Mouse (Mus musculus) urinary bladder, postnatal 25 days (tissue): Measurements from ENCODE around the gene Slc25a1.

Experiments
- DNase-seq: peaks from one replicate; pipeline ENCODE4 v3.0.0; 2022; ENCODE audit warnings: low spot score

The Slc25a1 gene

DNA sequence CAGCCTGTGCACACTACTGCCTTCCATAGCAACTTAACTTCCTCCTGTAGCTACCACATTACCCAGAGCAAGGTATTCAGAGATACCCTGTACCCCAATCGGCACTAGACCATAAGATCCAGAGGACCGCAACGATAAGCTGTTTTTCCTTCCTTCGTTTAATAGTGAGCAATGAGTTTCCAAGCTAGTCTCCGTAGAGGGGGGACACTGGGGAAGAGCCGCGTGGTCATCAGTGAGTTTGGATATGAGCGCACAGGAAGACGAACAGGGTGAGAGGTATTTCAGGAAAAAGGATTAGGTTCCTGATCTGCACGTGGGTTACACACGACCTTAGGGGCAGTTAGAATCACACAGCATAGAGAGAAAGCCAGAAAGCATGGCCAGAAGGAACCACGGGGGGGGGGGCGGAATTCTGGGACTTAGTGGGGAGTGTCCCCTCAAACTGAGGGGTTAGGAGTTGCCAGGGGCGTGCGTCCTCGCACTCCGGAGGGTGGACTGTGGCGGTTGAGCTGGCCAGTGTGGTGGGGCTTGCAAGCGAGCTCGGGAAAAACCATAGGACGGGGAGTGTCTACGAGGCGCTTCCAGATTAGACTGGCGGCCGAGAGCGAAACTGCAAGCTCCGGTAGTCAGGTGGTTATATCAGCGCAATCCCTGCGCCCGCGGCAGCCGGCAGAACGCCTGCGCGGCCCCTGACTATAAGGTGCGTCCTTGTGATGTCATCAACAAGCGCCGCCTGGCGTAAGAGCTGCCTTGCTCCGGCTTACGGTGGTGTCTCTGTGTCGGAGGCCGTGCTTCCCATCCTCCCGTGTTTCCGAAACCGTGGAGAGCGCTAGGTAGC lies 6.5 kb downstream of the Slc25a1 start:
- DNase-seq: peak; percentile 94

DNA sequence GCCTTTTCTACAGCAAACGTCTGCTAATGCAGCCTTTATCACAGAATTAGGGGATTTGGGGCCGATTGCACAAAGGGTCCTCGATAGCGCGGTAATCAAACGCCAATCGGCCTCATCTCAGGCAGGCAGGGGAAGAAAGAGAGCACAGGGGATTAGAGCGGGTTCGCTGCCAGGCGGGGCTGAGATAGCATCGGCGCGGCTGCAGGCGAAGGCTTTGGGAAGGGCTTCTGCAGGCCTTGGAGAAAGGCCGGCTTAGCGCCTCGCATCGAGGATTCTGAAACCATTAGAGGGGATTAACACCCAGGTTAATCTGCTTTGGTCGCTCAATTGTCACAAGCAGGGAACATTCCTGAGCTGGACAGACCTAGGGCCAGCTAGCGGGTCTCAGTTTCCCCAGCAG lies 7.4 kb downstream of the Slc25a1 start:
- DNase-seq: no peak

DNA sequence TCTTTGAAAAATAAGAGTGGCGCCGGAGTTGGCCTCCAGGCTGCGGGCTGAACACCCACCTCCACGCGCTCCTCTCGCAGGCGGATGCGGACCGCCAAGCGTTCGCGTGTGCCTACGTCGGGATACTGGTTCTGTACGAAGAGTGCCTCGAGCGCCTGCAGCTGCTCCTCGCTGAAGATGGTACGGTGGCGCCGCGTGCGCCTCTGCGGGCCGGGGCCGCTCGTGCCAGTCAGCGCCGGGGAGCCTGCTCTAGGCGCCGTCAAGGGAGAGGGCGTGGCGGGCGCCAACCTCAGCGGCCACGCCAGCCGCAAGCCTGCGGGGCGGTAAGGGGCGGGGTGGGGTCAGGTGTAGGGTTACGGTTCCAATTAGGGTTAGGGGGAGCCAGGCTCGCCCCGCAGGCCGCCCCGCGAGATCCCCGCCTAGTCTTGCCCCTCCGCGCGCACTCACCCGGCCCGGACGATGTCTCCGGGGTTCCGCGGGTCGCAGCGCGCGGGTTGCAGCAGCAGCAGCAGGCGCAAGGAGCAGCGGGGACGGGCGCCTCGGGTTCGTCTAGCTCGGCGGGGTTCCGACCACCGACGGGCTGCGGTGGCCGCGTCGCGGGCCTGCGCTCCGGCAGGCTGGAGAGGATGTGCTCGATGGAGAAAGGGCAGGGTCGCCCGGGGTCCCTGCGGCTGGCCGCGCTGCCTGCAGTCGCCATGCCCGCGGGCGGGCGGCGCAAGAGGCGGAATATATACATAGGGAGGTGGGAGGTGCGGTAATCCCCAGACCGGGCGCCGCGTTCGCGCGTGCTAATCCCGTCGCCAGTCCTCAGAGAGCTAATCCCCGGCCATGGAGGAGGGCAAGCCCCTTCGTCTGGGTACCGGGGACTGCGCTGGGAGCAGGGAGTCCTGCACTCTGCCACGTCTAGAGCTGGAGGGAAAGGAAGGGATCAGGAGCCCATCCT lies 13.4 kb downstream of the Slc25a1 start, which contains the start of gene Gsc2:
Gsc2 (minus strand) TSS at position 753 of the 943 bp plus-strand sequence.
- DNase-seq: peak; percentile 19

DNA sequence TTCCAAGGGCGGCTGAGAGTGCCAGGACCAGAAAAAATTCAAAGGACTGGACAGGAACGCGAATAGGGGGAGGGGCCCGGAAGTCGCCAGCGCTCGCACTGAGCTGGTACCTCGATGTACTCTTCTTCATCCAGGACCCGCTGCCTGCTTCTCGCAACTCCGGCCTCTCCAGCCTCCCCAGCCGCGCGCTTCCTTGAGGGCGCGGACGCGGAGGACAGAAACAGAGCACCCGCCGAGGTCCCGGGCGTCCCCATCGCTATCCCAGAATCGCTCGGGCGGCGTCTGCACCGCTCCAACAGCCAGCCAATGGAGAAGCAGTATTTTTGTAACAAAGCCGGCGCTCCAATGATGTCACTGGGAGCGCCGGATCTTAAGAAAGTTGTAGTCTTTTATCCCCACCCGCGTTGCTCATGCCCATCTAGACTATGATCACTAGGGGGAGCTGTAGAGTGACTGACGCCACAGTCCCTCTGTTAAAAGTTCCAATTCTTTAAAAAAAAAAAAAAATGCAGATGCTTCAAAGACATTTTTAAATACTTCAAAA lies 16.9 kb downstream of the Slc25a1 start, which contains the start of gene Ess2:
Ess2 (minus strand) TSS at position 297 of the 544 bp plus-strand sequence.
- peak; percentile 70 for DNase-seq

GRCm38 (mm10) chr16:17898462-17898861 lies 29.6 kb downstream of the Slc25a1 start, which contains the start of the genes Dgcr2 and Tssk2:
Dgcr2 (minus strand) TSS chr16:17898562.
Tssk2 (plus strand) TSS chr16:17898637.
- DNase-seq: no peak

DNA sequence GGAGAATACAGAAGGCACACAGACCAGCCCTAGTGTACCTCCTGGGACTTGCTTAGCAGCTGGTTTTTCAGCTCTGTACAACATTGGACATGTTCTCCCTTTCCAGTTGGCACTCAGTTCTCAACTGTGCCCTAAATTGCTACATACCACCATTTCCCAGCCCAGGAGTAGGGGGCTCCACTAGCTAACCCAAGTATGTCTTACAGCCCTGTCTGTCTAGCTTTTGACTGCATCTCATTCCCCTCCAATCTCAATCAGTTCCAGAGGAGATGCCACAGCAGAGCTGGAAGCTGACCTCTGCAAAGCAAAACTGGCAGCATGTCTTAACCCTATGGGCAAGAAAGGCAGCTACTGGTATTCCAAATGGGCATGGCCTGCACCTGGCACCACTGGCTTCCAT lies 31.9 kb downstream of the Slc25a1 start:
- DNase-seq: no peak

GRCm38 (mm10) chr16:17893923-17894322 lies 34.1 kb downstream of the Slc25a1 start, which contains the start of gene Tssk1:
Tssk1 (plus strand) TSS chr16:17894223.
- no peak for DNase-seq

DNA sequence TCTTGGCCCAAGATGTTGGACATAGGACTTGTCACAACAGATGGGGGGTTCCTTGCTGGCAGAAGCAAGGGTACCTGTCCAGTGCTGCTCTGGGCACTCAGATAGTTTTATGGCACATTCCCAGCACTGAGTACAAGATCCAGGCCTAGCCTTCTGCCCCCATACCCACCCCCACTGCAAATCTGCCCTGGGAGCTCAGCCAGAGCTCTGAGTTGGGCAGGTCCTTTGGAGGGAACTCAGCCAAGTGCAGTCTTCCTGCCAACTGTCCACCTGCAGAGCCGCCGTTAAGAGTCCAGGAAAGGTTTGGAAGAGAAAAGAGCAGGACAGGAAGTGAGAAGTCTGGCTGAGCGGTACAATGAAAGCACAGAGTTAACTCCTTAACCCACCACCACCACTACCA lies 35.4 kb downstream of the Slc25a1 start:
- DNase-seq: no peak

- DNase-seq: peak; percentile 99
These were observed 36.5 kb downstream of the Slc25a1 start, which contains the start of gene Gm20518 for GRCm38 (mm10) chr16:17891567-17891959. Gm20518 (minus strand) TSS chr16:17891671.

- peak; percentile 70 for DNase-seq
These were observed 37.0 kb downstream of the Slc25a1 start for GRCm38 (mm10) chr16:17890917-17891566.

DNA sequence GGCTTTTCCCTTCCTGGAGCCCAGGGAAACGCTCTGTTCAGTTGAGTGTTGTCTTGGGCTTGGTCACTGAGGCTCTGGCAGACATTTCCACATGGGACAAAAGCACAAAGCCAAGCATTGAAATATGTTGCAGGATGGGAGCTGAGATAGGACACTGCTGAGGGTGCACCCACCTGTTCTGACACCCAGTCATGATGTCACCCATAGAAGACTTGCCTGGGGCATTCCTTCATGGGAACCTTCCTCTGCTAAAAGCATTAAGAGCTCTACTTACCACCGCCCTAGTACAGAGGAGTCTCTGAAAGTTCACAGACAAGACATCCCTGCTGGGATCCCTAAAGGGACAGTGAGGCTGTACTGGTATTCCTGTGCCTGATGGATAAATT lies 37.7 kb downstream of the Slc25a1 start:
- DNase-seq: no peak

DNA sequence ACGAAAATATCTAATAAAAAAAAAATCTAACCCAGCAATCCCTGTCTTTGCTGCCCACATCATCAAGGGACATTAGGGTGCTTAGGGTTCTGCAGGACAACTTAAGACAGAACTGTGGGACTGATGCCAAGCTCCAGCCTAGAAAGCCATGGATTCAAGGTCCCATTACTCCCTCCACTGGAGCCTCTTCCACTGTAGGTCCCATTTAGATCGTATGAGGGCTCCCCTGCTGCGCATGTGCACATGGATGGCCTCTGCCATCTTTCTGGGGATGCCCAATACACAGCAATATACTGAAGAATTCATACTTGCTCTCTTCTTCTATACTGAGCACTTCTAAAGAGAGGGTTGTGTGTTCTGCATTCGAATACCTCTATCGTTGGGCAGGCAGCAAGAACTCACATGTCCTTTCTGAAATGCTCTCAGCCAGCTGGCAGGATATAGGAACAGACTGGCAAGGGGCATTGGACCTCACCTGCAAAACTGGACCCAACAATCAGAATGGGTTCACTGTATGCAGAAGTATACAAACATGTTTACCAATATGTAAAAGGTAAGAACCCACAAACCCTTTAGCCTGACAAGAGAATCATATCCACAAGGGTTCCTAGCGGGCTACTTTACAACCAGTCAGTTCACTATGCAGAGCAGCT lies 38.2 kb downstream of the Slc25a1 start:
- no peak for DNase-seq

- no peak for DNase-seq
These were observed 43.9 kb downstream of the Slc25a1 start for GRCm38 (mm10) chr16:17884116-17884515.

DNA sequence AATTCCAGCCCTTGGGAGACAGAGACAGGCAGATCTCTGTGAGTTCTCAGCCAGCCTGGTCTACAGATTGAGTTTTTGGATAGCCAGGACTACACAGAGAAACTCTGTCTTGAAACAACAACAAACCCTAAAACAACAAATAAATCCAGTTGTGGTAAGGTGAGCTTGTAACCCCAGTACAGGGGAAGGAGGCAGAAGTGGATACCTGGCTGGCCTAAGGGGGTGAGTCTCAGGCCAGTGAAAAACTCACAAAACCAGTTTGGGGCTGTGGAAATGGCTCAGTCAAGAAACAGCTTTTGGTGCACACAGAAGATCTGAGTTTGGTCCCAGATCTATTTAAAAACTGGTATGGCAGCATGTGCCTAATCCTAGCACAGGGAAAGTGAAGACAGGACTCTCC lies 45.8 kb downstream of the Slc25a1 start:
- DNase-seq: no peak

- DNase-seq: no peak
These were observed 48.4 kb downstream of the Slc25a1 start for GRCm38 (mm10) chr16:17879571-17879970.

DNA sequence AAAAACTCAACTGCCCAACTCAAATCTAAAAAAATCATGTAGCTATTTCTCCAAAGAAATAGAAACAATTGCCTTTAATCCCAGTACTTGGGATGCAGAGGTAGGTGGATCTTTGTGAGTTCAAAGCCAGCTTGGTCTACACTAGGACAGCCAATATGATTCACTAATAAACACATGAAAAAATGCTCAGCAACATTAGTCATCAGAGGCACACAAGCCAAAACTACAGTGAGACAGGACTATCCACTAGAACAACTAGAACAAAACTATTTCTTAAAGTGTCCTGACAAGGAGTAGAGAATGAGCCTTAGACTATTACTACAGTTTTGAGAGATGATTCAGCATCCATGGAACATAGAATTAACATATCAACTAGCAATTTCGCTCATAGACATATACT lies 51.9 kb downstream of the Slc25a1 start:
- no peak for DNase-seq
